Mouse (Mus musculus) kidney, adult 11 months (tissue): ENCODE measurements around the gene Plod2.

Experiments
- DNase-seq: peaks from one replicate; pipeline ENCODE4 v3.0.0; 2022

The Plod2 gene

GRCm38 (mm10) chr9:92555006-92555958, 13.3 kb downstream of the Plod2 start:
- no peak for DNase-seq

GRCm38 (mm10) chr9:92559750-92560149, 17.7 kb downstream of the Plod2 start:
- DNase-seq: no peak

GRCm38 (mm10) chr9:92560840-92561547, 19.0 kb downstream of the Plod2 start:
- no peak for DNase-seq

GRCm38 (mm10) chr9:92562416-92562815, 20.4 kb downstream of the Plod2 start:
- DNase-seq: no peak

GRCm38 (mm10) chr9:92563306-92563705, 21.3 kb downstream of the Plod2 start:
- no peak for DNase-seq

GRCm38 (mm10) chr9:92564391-92564790, 22.4 kb downstream of the Plod2 start:
- no peak for DNase-seq

- DNase-seq: no peak
Observed at GRCm38 (mm10) chr9:92566234-92566633, 24.2 kb downstream of the Plod2 start.

- DNase-seq: no peak
Observed at GRCm38 (mm10) chr9:92567474-92567873, 25.5 kb downstream of the Plod2 start.

GRCm38 (mm10) chr9:92568798-92569197, 26.8 kb downstream of the Plod2 start:
- DNase-seq: no peak

GRCm38 (mm10) chr9:92572376-92573108, 30.5 kb downstream of the Plod2 start:
- no peak for DNase-seq

GRCm38 (mm10) chr9:92583876-92584275, 41.9 kb downstream of the Plod2 start:
- DNase-seq: no peak

GRCm38 (mm10) chr9:92586025-92586424, 44.0 kb downstream of the Plod2 start:
- DNase-seq: no peak

GRCm38 (mm10) chr9:92587391-92587790, 45.4 kb downstream of the Plod2 start:
- no peak for DNase-seq

GRCm38 (mm10) chr9:92588226-92588625, 46.2 kb downstream of the Plod2 start:
- DNase-seq: no peak

- no peak for DNase-seq
Observed at GRCm38 (mm10) chr9:92589021-92589420, 47.0 kb downstream of the Plod2 start.

- DNase-seq: no peak
Observed at GRCm38 (mm10) chr9:92591482-92591881, 49.5 kb downstream of the Plod2 start.

- no peak for DNase-seq
Observed at GRCm38 (mm10) chr9:92592757-92593156, 50.7 kb downstream of the Plod2 start.

GRCm38 (mm10) chr9:92594491-92594890, 52.5 kb downstream of the Plod2 start:
- no peak for DNase-seq

GRCm38 (mm10) chr9:92595296-92595695, 53.3 kb downstream of the Plod2 start:
- DNase-seq: no peak

- DNase-seq: no peak
Observed at GRCm38 (mm10) chr9:92596916-92597547, 55.0 kb downstream of the Plod2 start.

- no peak for DNase-seq
Observed at GRCm38 (mm10) chr9:92597776-92598175, 55.8 kb downstream of the Plod2 start.

GRCm38 (mm10) chr9:92599940-92600538, 58.0 kb downstream of the Plod2 start:
- no peak for DNase-seq
